Mouse (Mus musculus) intestine, embryonic 14.5 days (tissue): ENCODE data around the gene Clasp1. TPM values are rescaled to one million over a fixed set of nuclear protein-coding genes. Genes with fewer than 3 reads are reported as not detected.
"Not testable (repeated sequence)": the region's sequence is repeated elsewhere in the genome, so short reads cannot be mapped to it uniquely, and the experiment has no call there.

Experiments used
- ATAC-seq: fragments of 200-750 bp; cut with Nextera tagmentation; replicated peaks from 2 replicates; pipeline ENCODE4 v1.8.0; 2017; ENCODE audit warnings: low read depth, moderate number of reproducible peaks, moderate TSS enrichment, moderate library complexity; ENCODE audit not compliant: low FRiP score, low TSS enrichment
- DNase-seq: peaks from one replicate; pipeline ENCODE4 v3.0.0-alpha.2; 2018; ENCODE audit warnings: low spot score
- H3K27ac ChIP-seq: fragments of 300-500 bp; sonication (generic); 2 replicates; pipeline ENCODE4 v1.5.1; 2014; ENCODE audit warnings: low read depth, mild to moderate bottlenecking, control low read depth
- H3K27me3 ChIP-seq: fragments of 300-500 bp; sonication (generic); replicated peaks from 2 replicates; pipeline ENCODE4 v1.6.1; 2014; ENCODE audit warnings: low read length, control low read depth; ENCODE audit not compliant: control insufficient read depth, insufficient read depth
- H3K36me3 ChIP-seq: fragments of 300-500 bp; sonication (generic); 2 replicates; pipeline ENCODE4 v1.6.1; 2014; ENCODE audit warnings: low read length, control low read depth; ENCODE audit not compliant: control insufficient read depth, insufficient read depth
- H3K4me1 ChIP-seq: fragments of 300-500 bp; sonication (generic); replicated peaks from 2 replicates; pipeline ENCODE4 v1.6.1; 2014; ENCODE audit warnings: low read length, control low read depth, mixed read lengths; ENCODE audit not compliant: control insufficient read depth, insufficient read depth
- H3K4me2 ChIP-seq: fragments of 300-500 bp; sonication (generic); 2 replicates; pipeline ENCODE4 v1.6.1; 2014; ENCODE audit warnings: low read length
- H3K4me3 ChIP-seq: fragments of 300-500 bp; sonication (generic); 2 replicates; pipeline ENCODE4 v1.5.1; 2014; ENCODE audit warnings: low read depth, low read length, control low read depth, mixed read lengths
- H3K9ac ChIP-seq: fragments of 300-500 bp; sonication (generic); 2 replicates; pipeline ENCODE4 v1.6.1; 2014; ENCODE audit warnings: mild to moderate bottlenecking, low read length
- H3K9me3 ChIP-seq: fragments of 300-500 bp; sonication (generic); 2 replicates; pipeline ENCODE4 v1.6.1; 2016; ENCODE audit warnings: low read length, control low read depth; ENCODE audit not compliant: control insufficient read depth
- WGBS: fragments of 180-500 bp; shearing (Covaris S2); extraction: QIAGEN DNeasy Blood & Tissue Kit; methylation state at CpG from one replicate; pipeline ENCODE4 v1.1.7; 2014; 5-methylcytosine and 5-hydroxymethylcytosine counted together
- polyA plus RNA-seq: library from polyadenylated mRNA; unstranded; fragments of >200 nt; fragmentation: Nextera tagmentation; extraction: Ambion mirVana; gene quantifications from 2 replicates; pipeline ENCODE4 v1.2.1, GENCODE M21; 2014

Gene Clasp1
- polyA plus RNA-seq, 1 experiment from 2014 or later: 51.6 TPM

GRCm38 (mm10) chr1:118598339-118598738, 209.5 kb downstream of the Clasp1 start:
- no peak overlapping the region for H3K4me3 ChIP-seq
- H3K27ac ChIP-seq: no peak overlapping the region
- no peak overlapping the region for H3K9ac ChIP-seq
- no peak overlapping the region for H3K4me2 ChIP-seq
- H3K27me3 ChIP-seq: no peaks in the 10 kb centered on the region
- 69% methylated on average over 3 of the region's 3 CpGs for WGBS
- no peaks in the 10 kb centered on the region for H3K9me3 ChIP-seq
- DNase-seq (no peak), ATAC-seq (no peak)
- no peaks in the 10 kb centered on the region for H3K4me1 ChIP-seq
- H3K36me3 ChIP-seq: peaks cover 88% of the 10 kb centered on the region

DNA sequence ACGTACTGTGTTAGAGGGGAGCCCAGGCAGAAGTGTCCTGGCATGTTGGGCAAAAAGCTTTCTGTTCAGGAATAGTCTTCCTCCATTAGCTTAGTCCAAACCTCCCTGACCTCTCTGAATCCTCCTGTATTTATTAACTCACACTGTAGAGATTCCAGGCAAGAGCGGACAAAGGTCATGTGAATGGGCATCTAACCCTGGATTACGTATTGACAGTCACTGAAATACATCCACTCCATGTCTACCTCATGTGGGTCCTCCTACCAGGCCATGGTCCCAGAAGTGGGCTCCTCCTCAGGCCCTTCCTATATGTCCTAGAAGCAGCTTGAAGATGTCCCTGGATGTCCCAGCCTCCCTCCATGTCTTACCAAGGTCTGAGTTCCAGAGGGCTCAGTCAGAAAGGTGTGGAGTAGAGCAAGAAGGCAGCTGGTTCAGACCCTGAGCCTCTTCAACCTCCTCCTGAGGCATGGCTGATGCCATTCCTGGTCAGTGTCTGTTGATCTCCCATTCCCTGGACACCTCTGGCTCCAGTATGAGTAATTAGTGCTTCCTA, 224.8 kb downstream of the Clasp1 start:
- Histone ChIP-seq H3K9ac (no peak overlapping the region), H3K4me2 (no peak overlapping the region), H3K9me3 (no peaks in the 10 kb centered on the region), H3K4me1 (no peaks in the 10 kb centered on the region), H3K27me3 (no peaks in the 10 kb centered on the region), H3K4me3 (no peak overlapping the region), H3K27ac (no peak overlapping the region), H3K36me3 (peaks cover 4% of the 10 kb centered on the region)
- 82% methylated on average over 3 of the region's 3 CpGs for WGBS
- ATAC-seq (0 out of 2 replicates have a peak, but pooled peaks have one; percentile 27), DNase-seq (no peak)

- not testable (repeated sequence) for H3K4me1 ChIP-seq, H3K4me3 ChIP-seq, H3K4me2 ChIP-seq, ATAC-seq, H3K36me3 ChIP-seq, DNase-seq, H3K9me3 ChIP-seq, H3K27ac ChIP-seq, H3K9ac ChIP-seq, H3K27me3 ChIP-seq
- 87% methylated on average over 4 of the region's 5 CpGs for WGBS
These were observed 232.2 kb downstream of the Clasp1 start for GRCm38 (mm10) chr1:118621055-118621454.

- 47% methylated on average over 3 of the region's 3 CpGs for WGBS
- 0 out of 2 replicates have a peak, but pooled peaks cover 3% of the 10 kb centered on the region for H3K4me1 ChIP-seq
- H3K27me3 ChIP-seq: peaks cover 18% of the 10 kb centered on the region
- H3K4me3 ChIP-seq: no peak overlapping the region
- no peaks in the 10 kb centered on the region for H3K36me3 ChIP-seq
- DNase-seq: no peak
- H3K9ac ChIP-seq: no peak overlapping the region
- no peak for ATAC-seq
- no peak overlapping the region for H3K27ac ChIP-seq
- H3K4me2 ChIP-seq: no peak overlapping the region
- no peaks in the 10 kb centered on the region for H3K9me3 ChIP-seq
These were observed 234.0 kb downstream of the Clasp1 start for GRCm38 (mm10) chr1:118622857-118623256.

GRCm38 (mm10) chr1:118625461-118625860, 236.6 kb downstream of the Clasp1 start:
- no peaks in the 10 kb centered on the region for H3K9me3 ChIP-seq
- DNase-seq (no peak), ATAC-seq (no peak)
- WGBS: 49% methylated on average over 6 of the region's 6 CpGs
- H3K27me3 ChIP-seq: peaks cover 30% of the 10 kb centered on the region
- H3K36me3 ChIP-seq: no peaks in the 10 kb centered on the region
- no peak overlapping the region for H3K4me2 ChIP-seq
- no peak overlapping the region for H3K27ac ChIP-seq
- no peak overlapping the region for H3K4me3 ChIP-seq
- no peak overlapping the region for H3K9ac ChIP-seq
- H3K4me1 ChIP-seq: 0 out of 2 replicates have a peak, but pooled peaks cover 7% of the 10 kb centered on the region

DNA sequence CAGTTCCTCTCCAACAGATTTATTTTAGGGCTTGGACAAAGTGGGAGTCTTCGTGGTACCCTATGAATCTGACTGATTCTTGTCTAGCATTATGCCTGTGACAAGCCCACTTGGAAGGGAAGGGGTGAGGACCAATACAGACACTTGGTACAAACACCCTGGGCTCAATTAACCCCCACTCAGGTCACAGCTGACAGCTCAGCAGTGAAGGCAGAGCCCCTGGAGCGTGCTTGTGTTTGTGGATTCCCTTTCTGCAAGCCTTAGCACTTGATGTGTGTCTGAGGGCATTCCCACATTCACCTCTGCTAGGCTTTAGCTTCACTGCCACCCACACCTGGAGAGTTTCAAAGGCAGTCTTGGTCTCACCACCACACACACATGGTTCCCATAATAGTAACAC, 237.1 kb downstream of the Clasp1 start:
- Histone ChIP-seq H3K27ac (no peak overlapping the region), H3K4me1 (0 out of 2 replicates have a peak, but pooled peaks cover 7% of the 10 kb centered on the region), H3K4me2 (no peak overlapping the region), H3K9me3 (no peaks in the 10 kb centered on the region), H3K9ac (no peak overlapping the region), H3K27me3 (peaks cover 30% of the 10 kb centered on the region), H3K4me3 (no peak overlapping the region), H3K36me3 (no peaks in the 10 kb centered on the region)
- no peak for DNase-seq
- WGBS: 46% methylated on average over 2 of the region's 2 CpGs
- ATAC-seq: no peak

DNA sequence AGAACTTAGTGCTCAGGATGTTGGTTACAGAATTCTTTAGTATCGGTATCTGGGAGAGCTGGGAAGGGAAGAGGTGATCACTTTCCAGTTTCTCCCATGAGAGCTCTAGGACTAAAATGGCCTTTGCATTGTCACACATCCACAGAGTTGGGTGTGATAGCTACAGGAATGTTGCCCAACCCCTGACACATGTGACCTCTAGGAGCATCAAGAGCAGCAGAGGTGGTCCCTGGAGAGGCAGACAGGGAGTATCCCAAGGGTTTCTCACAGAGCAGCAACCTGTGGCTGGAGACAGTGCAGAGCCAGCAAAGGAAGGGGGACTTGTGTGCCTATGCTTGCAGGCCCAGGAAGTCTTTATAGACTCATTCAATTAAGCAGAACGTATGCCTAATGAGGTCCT, 237.6 kb downstream of the Clasp1 start:
- no peak overlapping the region for H3K9ac ChIP-seq
- no peak for DNase-seq
- 0 out of 2 replicates have a peak, but pooled peaks cover 7% of the 10 kb centered on the region for H3K4me1 ChIP-seq
- H3K9me3 ChIP-seq: no peaks in the 10 kb centered on the region
- no peak overlapping the region for H3K4me2 ChIP-seq
- H3K27ac ChIP-seq: no peak overlapping the region
- H3K36me3 ChIP-seq: no peaks in the 10 kb centered on the region
- no peak overlapping the region for H3K4me3 ChIP-seq
- ATAC-seq: no peak
- 76% methylated on average over 2 of the region's 2 CpGs for WGBS
- peaks cover 30% of the 10 kb centered on the region for H3K27me3 ChIP-seq

DNA sequence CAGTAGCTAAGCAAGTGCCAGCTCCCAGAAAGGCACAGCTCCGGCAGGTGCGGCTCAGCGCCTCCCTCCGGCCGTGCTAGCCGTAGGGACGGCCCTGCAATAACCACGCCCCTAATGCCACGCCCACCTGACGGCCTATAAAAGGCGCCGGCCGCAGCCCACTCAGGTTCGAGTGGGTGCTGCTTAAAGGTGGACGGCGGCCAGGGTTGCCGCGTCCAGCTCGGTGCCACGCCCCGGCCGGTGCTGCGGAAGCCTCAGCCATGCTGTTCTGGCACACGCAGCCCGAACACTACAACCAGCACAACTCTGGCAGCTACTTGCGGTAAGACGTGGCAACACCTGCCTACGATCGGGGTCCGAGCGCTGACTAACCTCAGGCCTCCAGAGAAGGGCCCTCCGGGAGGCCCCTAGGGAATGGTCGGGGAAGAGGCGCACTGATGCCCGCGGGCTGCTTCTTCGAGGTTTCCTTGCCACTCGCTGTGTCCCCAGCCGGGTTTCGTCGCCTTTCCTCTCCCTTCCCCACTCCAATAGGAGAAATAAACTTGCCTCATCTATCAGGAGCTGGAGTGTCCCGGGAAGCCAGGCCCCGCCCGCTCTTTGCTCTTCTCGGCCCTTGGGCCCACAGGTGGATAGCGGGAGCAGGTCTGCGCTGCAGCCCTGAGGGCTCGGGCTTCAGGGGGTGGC, 239.1 kb downstream of the Clasp1 start, which contains the start of gene Tfcp2l1:
Gene Tfcp2l1 (plus strand): TSS at position 165 of the 684 bp plus-strand sequence.
- Histone ChIP-seq H3K9ac (peak within 1 kb of the TSS; percentile 35), H3K27me3 (peaks cover 30% of the 10 kb centered on the region)
- ATAC-seq: peak; percentile 89

More for the DNA sequence above, 239.1 kb downstream of the Clasp1 start, which contains the start of gene Tfcp2l1:
- no peak within 1 kb of the TSS for H3K27ac ChIP-seq
- DNase-seq: peak; percentile 90
- H3K4me1 ChIP-seq: 0 out of 2 replicates have a peak, but pooled peaks cover 7% of the 10 kb centered on the region
- peak within 1 kb of the TSS; percentile 51 for H3K4me3 ChIP-seq
- H3K4me2 ChIP-seq: peak within 1 kb of the TSS; percentile 93
- no peaks in the 10 kb centered on the region for H3K9me3 ChIP-seq
- no peaks in the 10 kb centered on the region for H3K36me3 ChIP-seq
- WGBS: under 1% methylated on average over 48 of the region's 48 CpGs
